Mouse (Mus musculus) forebrain, embryonic 14.5 days (tissue): ENCODE results near the gene Qrfp. TPM values are rescaled to one million over a fixed set of nuclear protein-coding genes. Genes with fewer than 3 reads are reported as not detected.

ENCODE experiments used
- ATAC-seq: fragments of 200-750 bp; cut with Nextera tagmentation; 2 replicates; pipeline ENCODE4 v1.8.0; 2017; ENCODE audit warnings: mild to moderate bottlenecking, moderate library complexity
- DNase-seq: peaks from one replicate; pipeline ENCODE4 v3.0.0-alpha.2; 2015; ENCODE audit warnings: low spot score
- H3K27ac ChIP-seq: fragments of 300-500 bp; sonication (generic); 2 replicates; pipeline ENCODE4 v1.5.1; 2014; ENCODE audit warnings: low read depth, mild to moderate bottlenecking, control low read depth, low read length, moderate library complexity
- H3K27me3 ChIP-seq: fragments of 300-500 bp; sonication (generic); replicated peaks from 2 replicates; pipeline ENCODE4 v1.6.1; 2014; ENCODE audit warnings: low read length, control low read depth, mixed read lengths; ENCODE audit not compliant: control insufficient read depth, insufficient read depth
- H3K36me3 ChIP-seq: fragments of 300-500 bp; sonication (generic); 2 replicates; pipeline ENCODE4 v1.6.1; 2014; ENCODE audit warnings: low read length, control low read depth; ENCODE audit not compliant: control insufficient read depth, insufficient read depth
- H3K4me1 ChIP-seq: fragments of 300-500 bp; sonication (generic); 2 replicates; pipeline ENCODE4 v1.6.1; 2014; ENCODE audit warnings: antibody characterized with exemption, low read length, control low read depth; ENCODE audit not compliant: control insufficient read depth, insufficient read depth
- H3K4me2 ChIP-seq: fragments of 300-500 bp; sonication (generic); 2 replicates; pipeline ENCODE4 v1.6.1; 2014; ENCODE audit warnings: mild to moderate bottlenecking, control low read depth, low read length
- H3K4me3 ChIP-seq: fragments of 300-500 bp; sonication (generic); 2 replicates; pipeline ENCODE4 v1.5.1; 2014; ENCODE audit warnings: low read depth, low read length, control low read depth
- H3K9ac ChIP-seq: fragments of 300-500 bp; sonication (generic); 2 replicates; pipeline ENCODE4 v1.6.1; 2014; ENCODE audit warnings: mild to moderate bottlenecking, low read length, control low read depth, moderate library complexity
- H3K9me3 ChIP-seq: fragments of 300-500 bp; sonication (generic); replicated peaks from 2 replicates; pipeline ENCODE4 v1.6.1; 2016; ENCODE audit warnings: low read length, control low read depth, mixed read lengths; ENCODE audit not compliant: control insufficient read depth
- WGBS: fragments of 180-500 bp; shearing (Covaris S2); extraction: QIAGEN DNeasy Blood & Tissue Kit; methylation state at CpG from one replicate; pipeline ENCODE4 v1.1.7; 2014; 5-methylcytosine and 5-hydroxymethylcytosine counted together
- polyA plus RNA-seq: library from polyadenylated mRNA; unstranded; fragments of >200 nt; fragmentation: Nextera tagmentation; extraction: Ambion mirVana; gene quantifications from 2 replicates; pipeline ENCODE4 v1.2.1, GENCODE M21; 2014

Qrfp gene
- polyA plus RNA-seq, 1 experiment from 2014 or later = 0.11 TPM

DNA sequence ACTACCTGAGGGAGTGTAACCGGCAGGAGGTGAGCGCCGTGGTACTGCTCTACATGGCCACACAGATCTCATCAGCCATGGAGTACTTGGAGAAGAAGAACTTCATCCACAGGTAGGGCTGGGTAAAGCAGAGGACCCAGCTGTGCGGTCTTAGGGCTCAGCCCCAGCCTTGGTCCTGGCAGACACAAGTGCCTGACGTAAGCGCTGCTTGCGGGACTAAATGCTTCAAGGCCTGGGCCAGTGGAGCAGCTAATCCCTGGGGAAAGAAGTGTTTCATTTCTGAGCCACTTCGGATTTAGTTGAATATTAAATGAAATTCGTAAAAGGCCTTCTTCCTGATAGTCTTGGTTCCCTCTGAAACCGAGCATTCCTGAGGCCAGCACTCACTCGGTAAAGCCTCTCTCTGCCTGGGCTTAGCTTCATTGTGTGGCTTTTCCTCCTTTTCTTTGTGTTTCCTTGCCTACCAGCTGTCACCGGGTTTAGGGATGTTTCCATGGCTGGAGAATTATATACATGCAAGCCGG lies 19.6 kb downstream of the Qrfp start:
- Histone ChIP-seq H3K9ac (no peak overlapping the region), H3K4me1 (no peaks in the 10 kb centered on the region), H3K27me3 (no peaks in the 10 kb centered on the region), H3K27ac (no peak overlapping the region), H3K36me3 (peaks cover 82% of the 10 kb centered on the region), H3K4me2 (no peak overlapping the region), H3K9me3 (no peaks in the 10 kb centered on the region), H3K4me3 (no peak overlapping the region)
- 87% methylated on average over 13 of the region's 13 CpGs for WGBS
- ATAC-seq = no peak
- no peak for DNase-seq

DNA sequence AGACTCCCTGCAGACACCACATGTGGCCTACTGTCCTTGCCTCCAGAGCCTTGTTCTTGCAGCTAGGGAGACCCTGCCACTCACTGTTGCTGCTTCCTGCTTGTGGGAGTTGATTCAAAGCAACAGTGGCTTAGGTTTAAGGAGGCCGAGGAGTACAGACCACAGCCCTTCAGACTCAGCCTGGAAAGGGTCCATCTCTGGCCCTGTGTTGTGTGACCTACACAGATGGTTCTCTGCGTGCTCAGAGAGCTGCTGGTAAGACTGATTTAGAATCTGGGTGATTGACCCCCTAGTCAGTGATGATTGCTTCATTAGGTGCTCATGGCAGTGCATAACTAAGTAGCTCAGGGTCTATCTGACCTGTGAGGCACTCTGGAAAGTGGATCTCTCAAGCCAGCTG lies 21.2 kb downstream of the Qrfp start:
- H3K9ac ChIP-seq = no peak overlapping the region
- WGBS = 87% methylated on average over 2 of the region's 2 CpGs
- no peak for DNase-seq
- peaks cover 79% of the 10 kb centered on the region for H3K36me3 ChIP-seq
- no peak for ATAC-seq
- H3K4me1 ChIP-seq = no peaks in the 10 kb centered on the region
- H3K4me2 ChIP-seq = no peak overlapping the region
- no peak overlapping the region for H3K4me3 ChIP-seq
- no peaks in the 10 kb centered on the region for H3K27me3 ChIP-seq
- no peak overlapping the region for H3K27ac ChIP-seq
- no peaks in the 10 kb centered on the region for H3K9me3 ChIP-seq

DNA sequence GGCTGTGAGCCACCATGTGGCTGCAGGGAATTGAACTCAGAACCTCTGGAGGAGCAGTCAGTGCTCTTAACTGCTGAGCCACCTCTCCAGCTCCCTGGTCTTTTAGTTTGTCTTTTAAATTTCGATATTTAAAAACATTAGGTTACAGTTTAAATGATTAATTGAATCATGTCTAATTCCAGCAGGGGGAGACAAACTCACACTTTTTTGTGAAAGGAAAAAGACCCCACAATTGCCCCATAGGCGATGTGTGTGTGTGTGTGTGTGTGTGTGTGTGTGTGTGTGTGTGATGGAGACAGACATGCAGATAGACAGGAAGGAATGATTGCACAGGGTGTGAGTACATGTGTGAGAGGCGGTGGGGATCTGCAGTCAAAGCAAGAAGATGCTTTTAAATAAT lies 22.2 kb downstream of the Qrfp start:
- Histone ChIP-seq H3K4me3 (no peak overlapping the region), H3K4me1 (no peaks in the 10 kb centered on the region), H3K27ac (no peak overlapping the region), H3K4me2 (no peak overlapping the region), H3K9ac (no peak overlapping the region), H3K36me3 (peaks cover 82% of the 10 kb centered on the region), H3K27me3 (no peaks in the 10 kb centered on the region), H3K9me3 (no peaks in the 10 kb centered on the region)
- DNase-seq (peak; percentile 73), ATAC-seq (no peak)
- 73% methylated on average over 3 of the region's 3 CpGs for WGBS

DNA sequence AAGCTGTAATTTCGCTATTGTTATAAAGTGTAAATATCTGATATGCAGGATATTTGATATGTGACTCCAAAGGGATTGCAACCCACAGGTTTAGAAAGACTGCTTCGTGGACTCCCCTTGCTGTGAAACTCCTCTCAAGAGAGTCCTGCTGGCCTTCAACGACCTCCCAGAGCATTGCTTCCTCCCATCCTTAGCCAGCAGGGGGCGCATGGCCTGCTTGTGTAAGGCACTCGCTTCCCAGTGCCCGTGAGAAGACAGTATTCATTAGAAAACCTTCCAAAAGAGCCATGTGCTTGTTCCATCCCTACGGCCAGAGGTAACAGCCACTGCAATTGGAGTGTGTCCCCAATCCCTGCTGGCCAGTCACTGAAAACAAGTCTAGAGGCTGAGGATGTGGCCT lies 23.4 kb downstream of the Qrfp start:
- ATAC-seq (no peak), DNase-seq (peak; percentile 90)
- H3K9ac ChIP-seq = no peak overlapping the region
- H3K4me3 ChIP-seq = no peak overlapping the region
- no peaks in the 10 kb centered on the region for H3K27me3 ChIP-seq
- no peaks in the 10 kb centered on the region for H3K9me3 ChIP-seq
- H3K4me2 ChIP-seq = no peak overlapping the region
- H3K27ac ChIP-seq = no peak overlapping the region
- peaks cover 83% of the 10 kb centered on the region for H3K36me3 ChIP-seq
- no peaks in the 10 kb centered on the region for H3K4me1 ChIP-seq
- WGBS = 14% methylated on average over 7 of the region's 7 CpGs

DNA sequence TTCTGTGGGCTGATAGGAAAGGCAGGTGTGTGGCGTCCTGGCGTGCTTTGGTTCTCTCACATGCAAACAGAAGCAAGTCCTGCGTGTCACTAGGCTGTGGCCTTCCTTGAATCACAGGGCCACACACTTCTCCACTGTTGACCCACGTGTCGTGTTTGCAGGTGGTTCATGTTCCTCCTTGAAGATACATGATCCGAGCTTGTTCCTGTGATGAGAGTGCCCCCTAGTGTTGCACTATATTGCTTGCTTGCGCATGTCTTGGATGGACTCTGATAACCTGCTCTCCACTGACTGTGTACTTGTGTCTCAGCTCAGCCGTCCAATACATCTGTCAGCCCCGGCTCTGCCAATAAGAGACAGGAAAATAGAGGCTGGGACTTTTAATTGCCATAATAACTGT lies 25.3 kb downstream of the Qrfp start:
- peak; percentile 67 for ATAC-seq
- DNase-seq = peak; percentile 90
- Histone ChIP-seq H3K27ac (no peak overlapping the region), H3K4me1 (no peaks in the 10 kb centered on the region), H3K36me3 (peaks cover 83% of the 10 kb centered on the region), H3K4me2 (no peak overlapping the region), H3K9me3 (no peaks in the 10 kb centered on the region), H3K27me3 (no peaks in the 10 kb centered on the region), H3K9ac (no peak overlapping the region), H3K4me3 (no peak overlapping the region)
- 42% methylated on average over 9 of the region's 9 CpGs for WGBS

DNA sequence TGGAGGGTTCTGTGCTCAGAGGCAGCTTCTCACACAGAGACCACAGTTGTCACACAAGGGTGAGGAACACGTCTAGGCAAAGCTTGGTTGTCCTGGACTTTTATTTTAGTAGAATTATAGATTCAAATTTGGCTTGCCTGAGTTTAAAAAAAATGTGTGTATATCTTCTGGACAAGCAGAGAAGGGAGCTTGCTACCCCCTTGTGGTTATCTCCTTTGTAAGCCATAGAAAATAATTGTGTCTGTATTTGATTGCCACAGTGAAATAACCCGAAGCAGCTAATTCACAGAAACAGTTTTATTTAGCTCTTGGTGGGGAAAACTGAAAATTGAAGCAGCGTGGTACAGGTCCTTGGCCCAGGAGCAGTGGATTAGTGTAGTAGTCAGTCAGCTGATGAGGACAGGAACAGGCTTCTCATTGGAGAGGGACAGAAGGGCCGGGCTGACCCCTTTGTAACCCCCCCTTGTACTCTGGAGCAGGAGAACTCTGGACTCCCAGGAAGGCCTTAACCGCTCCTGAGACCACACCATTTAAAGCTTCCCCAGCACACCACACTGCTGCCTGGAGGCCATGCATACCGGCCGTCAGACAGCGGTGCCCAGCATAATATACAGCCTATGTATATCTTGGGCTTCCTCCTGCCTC lies 27.3 kb downstream of the Qrfp start:
- H3K4me2 ChIP-seq = no peak overlapping the region
- 81% methylated on average over 8 of the region's 8 CpGs for WGBS
- no peak for DNase-seq
- peaks cover 87% of the 10 kb centered on the region for H3K36me3 ChIP-seq
- no peaks in the 10 kb centered on the region for H3K4me1 ChIP-seq
- no peak for ATAC-seq
- no peaks in the 10 kb centered on the region for H3K9me3 ChIP-seq
- no peak overlapping the region for H3K9ac ChIP-seq
- H3K27ac ChIP-seq = no peak overlapping the region
- H3K27me3 ChIP-seq = no peaks in the 10 kb centered on the region
- H3K4me3 ChIP-seq = no peak overlapping the region

DNA sequence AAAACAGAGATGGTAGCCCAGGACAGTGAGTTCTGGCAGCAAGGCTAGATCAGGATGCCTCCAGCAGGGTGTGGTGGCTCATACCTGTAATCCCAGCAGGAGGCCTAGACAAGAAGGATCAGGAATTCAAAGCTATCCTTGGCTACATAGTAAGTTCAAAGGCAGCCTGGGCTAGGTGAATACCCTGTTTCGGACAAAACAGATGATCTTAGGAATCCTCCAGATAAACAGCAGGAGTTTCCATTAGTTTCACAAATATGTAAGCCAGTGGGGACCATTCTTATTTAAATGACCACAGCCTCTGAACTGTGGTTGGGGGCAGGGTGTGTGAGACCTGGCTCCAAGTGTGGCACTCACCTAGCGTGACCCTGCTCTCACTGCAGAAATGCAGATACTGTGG lies 31.1 kb downstream of the Qrfp start:
- no peaks in the 10 kb centered on the region for H3K4me1 ChIP-seq
- peaks cover 62% of the 10 kb centered on the region for H3K36me3 ChIP-seq
- DNase-seq = no peak

DNA sequence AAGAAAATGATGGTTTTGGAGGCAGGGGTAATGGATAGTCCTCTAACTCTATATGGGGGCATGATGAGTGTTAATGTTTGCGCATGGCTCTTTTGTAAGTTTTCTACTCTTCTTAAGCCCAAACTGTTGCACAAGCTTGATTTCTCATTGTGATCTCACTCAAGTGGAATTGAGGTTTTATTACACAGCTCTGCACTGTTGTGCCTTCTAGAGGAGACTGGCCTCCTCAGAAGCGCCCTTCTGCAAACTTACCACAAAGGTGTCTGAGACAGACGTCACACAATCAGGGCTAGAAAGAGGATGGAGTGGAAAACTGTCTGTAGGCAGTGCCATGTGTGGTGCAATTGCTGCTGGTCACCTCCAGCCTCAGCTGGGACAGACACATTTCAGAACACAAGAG lies 33.9 kb downstream of the Qrfp start:
- Histone ChIP-seq H3K4me2 (no peak overlapping the region), H3K9ac (no peak overlapping the region), H3K4me3 (no peak overlapping the region), H3K36me3 (peaks cover 36% of the 10 kb centered on the region), H3K27ac (no peak overlapping the region), H3K9me3 (no peaks in the 10 kb centered on the region), H3K27me3 (no peaks in the 10 kb centered on the region), H3K4me1 (no peaks in the 10 kb centered on the region)
- DNase-seq (no peak), ATAC-seq (no peak)
- WGBS = 95% methylated on average over 3 of the region's 3 CpGs

More for the DNA sequence above, 31.1 kb downstream of the Qrfp start:
- Histone ChIP-seq H3K27ac (no peak overlapping the region), H3K9ac (no peak overlapping the region), H3K27me3 (no peaks in the 10 kb centered on the region), H3K9me3 (no peaks in the 10 kb centered on the region), H3K4me2 (no peak overlapping the region), H3K4me3 (no peak overlapping the region)
- no peak for ATAC-seq
- WGBS = 87% methylated on average over 2 of the region's 2 CpGs

DNA sequence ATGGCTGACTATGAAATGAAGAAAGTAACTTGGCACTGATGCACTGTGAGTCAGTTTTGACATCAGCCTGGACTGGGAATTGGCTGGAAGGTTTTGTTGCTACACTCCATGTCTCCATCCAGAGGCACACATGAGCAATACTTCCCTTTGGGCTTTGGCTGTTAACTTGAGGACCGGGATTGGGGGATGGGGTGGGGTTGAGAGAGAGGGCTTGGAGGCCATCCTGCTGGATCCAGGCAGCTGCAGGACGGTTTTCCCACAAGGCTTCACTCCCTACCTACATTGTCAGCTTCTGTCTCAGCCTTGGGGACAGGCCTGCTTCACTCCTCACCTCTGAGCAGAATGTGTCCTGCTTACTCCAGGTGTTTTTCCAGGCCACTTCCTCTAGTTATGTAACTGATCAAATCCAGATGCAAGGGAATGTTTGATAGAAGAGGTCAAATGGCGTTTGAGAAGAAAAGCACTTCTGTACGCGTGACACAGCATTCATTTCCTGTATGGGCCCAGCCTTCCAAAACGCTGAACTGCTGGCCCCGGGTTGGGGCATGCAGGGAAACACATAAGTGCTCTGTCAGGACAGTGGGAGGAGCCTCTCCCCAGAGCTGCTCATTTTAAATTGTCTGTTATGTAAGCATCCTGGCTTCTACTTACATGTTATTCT lies 39.5 kb downstream of the Qrfp start:
- 70% methylated on average over 7 of the region's 7 CpGs for WGBS
- Histone ChIP-seq H3K27ac (no peak overlapping the region), H3K4me3 (no peak overlapping the region), H3K4me2 (no peak overlapping the region), H3K36me3 (no peaks in the 10 kb centered on the region), H3K27me3 (no peaks in the 10 kb centered on the region), H3K4me1 (peaks cover 11% of the 10 kb centered on the region), H3K9ac (no peak overlapping the region), H3K9me3 (no peaks in the 10 kb centered on the region)
- no peak for ATAC-seq
- DNase-seq = no peak
